Comparison of ENCODE assay signal across 8 mouse cellular contexts in genomic region chr11:60535676-60536075, GRCm38 (mm10). TPM values are rescaled to one million over a fixed set of nuclear protein-coding genes. Genes with fewer than 3 reads are reported as not detected.
DNase-seq lines count a peak whose midpoint lies in the region; ATAC-seq and TF ChIP-seq lines count a peak whose summit lies in the region.

No protein-coding gene starts in this region.

- no peak for DNase-seq in lung, postnatal 0 days (ENCODE audit: low spot score)
- DNase-seq in lung, adult 2 months = no peak
- no peak for DNase-seq in forebrain, embryonic 10.5 days (ENCODE audit: extremely low spot score, low spot score)
- DNase-seq in induced T-regulatory cell, adult 2 months (ENCODE audit: low read depth) = peak; percentile 16
- DNase-seq in right cerebral cortex, postnatal 25 days = no peak
- no peak for DNase-seq in right cerebral cortex, postnatal 10 days (ENCODE audit: low spot score in 2 of 2)
- DNase-seq in gastrocnemius, postnatal 25 days = no peak

- H3K27ac ChIP-seq in lung, postnatal 0 days (ENCODE audit: low read length) = no peak overlapping the region
- peak overlapping the region; percentile 99 for H3K27ac ChIP-seq in forebrain, embryonic 10.5 days
- H3K27ac ChIP-seq in neural tube, embryonic 13.5 days (replicated peaks) = peak overlapping the region; percentile 99

- no peak overlapping the region for H3K4me2 ChIP-seq in lung, postnatal 0 days (replicated peaks; ENCODE audit: low read depth, low read length)
- peak overlapping the region; percentile 100 for H3K4me2 ChIP-seq in neural tube, embryonic 13.5 days

- H3K9ac ChIP-seq in lung, postnatal 0 days (replicated peaks; ENCODE audit: low read depth) = 0 out of 2 replicates have a peak overlapping the region, but pooled peaks have one; percentile 96
- peak overlapping the region; percentile 95 for H3K9ac ChIP-seq in neural tube, embryonic 13.5 days

- no peak for TF ChIP-seq EP300 in lung, postnatal 0 days (IDR thresholded peaks at IDR 0.05)

- H3K9me3 ChIP-seq in lung, postnatal 0 days (ENCODE audit: low read length) = no peaks in the 10 kb centered on the region
- no peaks in the 10 kb centered on the region for H3K9me3 ChIP-seq in forebrain, embryonic 10.5 days
- no peaks in the 10 kb centered on the region for H3K9me3 ChIP-seq in neural tube, embryonic 13.5 days

- peaks cover 14% of the 10 kb centered on the region; the same call in 1 of the 2 replicates for H3K4me1 ChIP-seq in lung, postnatal 0 days (ENCODE audit: insufficient read depth, low read depth, low read length)
- H3K4me1 ChIP-seq in lung, adult 2 months (ENCODE audit: control insufficient read depth, insufficient read depth, low read length) = peaks cover 9% of the 10 kb centered on the region
- H3K4me1 ChIP-seq in forebrain, embryonic 10.5 days = peaks cover 23% of the 10 kb centered on the region
- H3K4me1 ChIP-seq in neural tube, embryonic 13.5 days (replicated peaks) = peaks cover 35% of the 10 kb centered on the region

- no peak for TF ChIP-seq POLR2A in lung, adult 2 months (IDR thresholded peaks at IDR 0.05; ENCODE audit: borderline replicate concordance, extremely low read depth, low read depth, low read length)

- H3K4me3 ChIP-seq in lung, postnatal 0 days (ENCODE audit: low read depth, low read length) = no peak overlapping the region
- no peak overlapping the region for H3K4me3 ChIP-seq in lung, adult 2 months (replicated peaks; ENCODE audit: extremely low read depth, low read depth, low read length)
- H3K4me3 ChIP-seq in forebrain, embryonic 10.5 days = peak overlapping the region; percentile 99
- peak overlapping the region; percentile 92 for H3K4me3 ChIP-seq in neural tube, embryonic 13.5 days

- no peaks in the 10 kb centered on the region for H3K27me3 ChIP-seq in lung, postnatal 0 days (replicated peaks; ENCODE audit: insufficient read depth, low read length)
- no peaks in the 10 kb centered on the region for H3K27me3 ChIP-seq in forebrain, embryonic 10.5 days (ENCODE audit: poor library complexity, severe bottlenecking)
- H3K27me3 ChIP-seq in neural tube, embryonic 13.5 days = no peaks in the 10 kb centered on the region

- TF ChIP-seq CTCF in lung, postnatal 0 days (IDR thresholded peaks at IDR 0.05) = no peak
- no peak for TF ChIP-seq CTCF in lung, adult 2 months (IDR thresholded peaks at IDR 0.05; ENCODE audit: insufficient read depth, low read length)

- ATAC-seq in lung, postnatal 0 days = no peak
- no peak for ATAC-seq in neural tube, embryonic 13.5 days (ENCODE audit: low read depth)

- WGBS in lung, postnatal 0 days = 79% methylated on average over 2 of the region's 2 CpGs
- WGBS in lung, adult 2 months = 85% methylated on average over 2 of the region's 2 CpGs
- WGBS in forebrain, embryonic 10.5 days = 89% methylated on average over 2 of the region's 2 CpGs
- 88% methylated on average over 2 of the region's 2 CpGs for WGBS in neural tube, embryonic 13.5 days

- H3K36me3 ChIP-seq in lung, postnatal 0 days (ENCODE audit: insufficient read depth, low read length) = no peaks in the 10 kb centered on the region
- H3K36me3 ChIP-seq in forebrain, embryonic 10.5 days (replicated peaks) = peaks cover 15% of the 10 kb centered on the region
- no peaks in the 10 kb centered on the region for H3K36me3 ChIP-seq in neural tube, embryonic 13.5 days

RNA-seq across cellular contexts. Expression of gene Alkbh5, which starts 0.5 kb away (rescaled TPM):
- polyA plus RNA-seq in lung, postnatal 0 days (2015; fragmentation: Nextera tagmentation; extraction: Ambion mirVana) = 36.5 and 40.5 TPM in 2 replicates
- polyA plus RNA-seq in lung, adult 2 months (2012; rRNA removed) = 28.0 and 28.3 TPM in 2 replicates
- polyA plus RNA-seq in forebrain, embryonic 10.5 days (2016; fragmentation: Nextera tagmentation; extraction: Ambion mirVana) = 32.3 and 39.9 TPM in 2 replicates
- polyA plus RNA-seq in neural tube, embryonic 13.5 days (2015; fragmentation: Nextera tagmentation; extraction: Ambion mirVana) = 22.3 and 24.2 TPM in 2 replicates
- total RNA-seq in gastrocnemius, postnatal 25 days (2021) = 10 to 100 TPM; 89.1 to 99.7 TPM

Comparison
In these comparisons a context has a peak if more than half of its experiments do, and no peak if none do; other contexts are left out.
1. H3K4me3 ChIP-seq: peak in forebrain, embryonic 10.5 days (single experiment) and neural tube, embryonic 13.5 days (single experiment); none in lung, postnatal 0 days (single experiment) and lung, adult 2 months (single experiment).